Mouse (Mus musculus) midbrain, postnatal 0 days (tissue): ENCODE data around the gene Egfem1. TPM values are rescaled to one million over a fixed set of nuclear protein-coding genes. Genes with fewer than 3 reads are reported as not detected.

Experiments
- ATAC-seq: fragments of 200-750 bp; cut with Nextera tagmentation; 2 replicates; pipeline ENCODE4 v1.8.0; 2017; ENCODE audit warnings: moderate number of reproducible peaks, mild to moderate bottlenecking, moderate TSS enrichment, moderate library complexity; ENCODE audit not compliant: low FRiP score
- DNase-seq: peaks from one replicate; pipeline ENCODE4 v3.0.0-alpha.2; 2015; ENCODE audit warnings: low spot score
- H3K27ac ChIP-seq: fragments of 300-500 bp; sonication (generic); 2 replicates; pipeline ENCODE4 v1.5.1; 2014; ENCODE audit warnings: low read depth, mild to moderate bottlenecking, low read length, mixed read lengths
- H3K27me3 ChIP-seq: fragments of 300-500 bp; sonication (generic); 2 replicates; pipeline ENCODE4 v1.6.1; 2014; ENCODE audit warnings: low read length, control low read depth, mixed read lengths; ENCODE audit not compliant: insufficient read depth
- H3K36me3 ChIP-seq: fragments of 300-500 bp; sonication (generic); 2 replicates; pipeline ENCODE4 v1.6.1; 2014; ENCODE audit warnings: low read length, control low read depth, mixed read lengths; ENCODE audit not compliant: insufficient read depth
- H3K4me1 ChIP-seq: fragments of 300-500 bp; sonication (generic); 2 replicates; pipeline ENCODE4 v1.6.1; 2014; ENCODE audit warnings: mild to moderate bottlenecking, control low read depth, antibody characterized with exemption, low read length, mixed read lengths; ENCODE audit not compliant: insufficient read depth
- H3K4me2 ChIP-seq: fragments of 300-500 bp; sonication (generic); 2 replicates; pipeline ENCODE4 v1.6.1; 2014; ENCODE audit warnings: low read depth, mild to moderate bottlenecking, low read length, mixed read lengths; ENCODE audit not compliant: poor library complexity, severe bottlenecking
- H3K4me3 ChIP-seq: fragments of 300-500 bp; sonication (generic); 2 replicates; pipeline ENCODE4 v1.5.1; 2014; ENCODE audit warnings: low read depth, mild to moderate bottlenecking, low read length, moderate library complexity
- H3K9ac ChIP-seq: fragments of 300-500 bp; sonication (generic); replicated peaks from 2 replicates; pipeline ENCODE4 v1.6.1; 2014; ENCODE audit warnings: mild to moderate bottlenecking, low read length, moderate library complexity, mixed read lengths; ENCODE audit not compliant: poor library complexity, severe bottlenecking
- H3K9me3 ChIP-seq: fragments of 300-500 bp; sonication (generic); 2 replicates; pipeline ENCODE4 v1.6.1; 2016; ENCODE audit warnings: low read length, control low read depth
- CTCF ChIP-seq: IDR thresholded peaks from 2 replicates; pipeline ENCODE4 v1.5.1; 2016; ENCODE audit warnings: antibody characterized with exemption, mild to moderate bottlenecking
- WGBS: fragments of 180-500 bp; shearing (Covaris S2); extraction: QIAGEN DNeasy Blood & Tissue Kit; methylation state at CpG from one replicate; pipeline ENCODE4 v1.1.7; 2014; 5-methylcytosine and 5-hydroxymethylcytosine counted together
- polyA plus RNA-seq: library from polyadenylated mRNA; unstranded; fragments of >200 nt; fragmentation: Nextera tagmentation; extraction: Ambion mirVana; gene quantifications from 2 replicates; pipeline ENCODE4 v1.2.1, GENCODE M21; 2015
- total RNA-seq: library from RNA; depleted of rRNA; stranded (reverse); fragments of >200 nt; gene quantifications from 2 replicates; pipeline ENCODE4 v1.2.3, GENCODE M21; 2014

Egfem1 gene
- total and polyA plus RNA-seq, 2 experiments from 2014 or later = 5.2 to 12.5 TPM

DNA sequence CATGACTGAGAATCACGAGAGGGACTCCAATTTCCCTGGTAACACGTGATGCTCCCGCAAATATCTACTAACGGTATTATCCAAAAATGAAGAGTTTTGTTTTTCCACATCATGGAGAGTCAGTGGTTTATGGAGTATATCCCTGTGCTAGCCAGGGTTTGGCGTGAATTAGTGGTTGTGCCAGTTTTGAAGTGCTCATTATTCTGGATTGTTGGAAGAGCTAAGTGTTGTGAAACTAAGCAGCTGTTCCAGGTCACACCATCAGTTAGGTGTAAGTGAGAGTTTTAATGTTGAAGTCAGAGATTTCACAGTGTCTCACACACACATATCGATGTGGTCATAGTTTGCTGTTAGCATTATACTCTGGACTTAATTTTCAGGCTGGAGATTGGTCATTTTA is 120.7 kb downstream of the Egfem1 start:
- Histone ChIP-seq H3K36me3 (no peaks in the 10 kb centered on the region), H3K4me3 (no peak overlapping the region), H3K27ac (no peak overlapping the region), H3K9ac (no peak overlapping the region), H3K9me3 (no peaks in the 10 kb centered on the region), H3K4me2 (no peak overlapping the region), H3K4me1 (no peaks in the 10 kb centered on the region), H3K27me3 (no peaks in the 10 kb centered on the region)
- no peak for TF ChIP-seq CTCF
- WGBS = 93% methylated on average over 6 of the region's 6 CpGs
- no peak for DNase-seq
- no peak for ATAC-seq

DNA sequence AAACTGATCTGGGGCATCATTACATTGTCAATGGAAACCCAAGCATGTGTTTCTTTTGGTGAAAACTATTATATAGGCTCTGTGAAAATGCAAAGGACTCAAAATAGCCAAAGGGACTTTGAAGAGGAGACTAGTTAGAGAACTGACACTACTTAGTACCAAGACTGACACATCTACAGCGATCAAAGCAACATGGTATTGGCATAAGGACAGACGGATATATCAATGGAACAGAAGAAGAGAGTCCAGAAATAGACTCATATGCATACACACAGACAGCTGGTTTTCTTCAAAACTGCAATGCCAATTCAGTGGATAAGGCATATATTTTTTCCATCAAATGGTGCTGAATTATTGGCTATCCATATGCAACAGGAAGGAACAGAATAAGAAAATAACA is 140.6 kb downstream of the Egfem1 start:
- DNase-seq (no peak), ATAC-seq (no peak)
- TF ChIP-seq CTCF = no peak
- H3K27me3 ChIP-seq = no peaks in the 10 kb centered on the region
- no peak overlapping the region for H3K27ac ChIP-seq
- H3K4me1 ChIP-seq = no peaks in the 10 kb centered on the region
- no peak overlapping the region for H3K4me3 ChIP-seq
- 88% methylated on average over 2 of the region's 2 CpGs for WGBS
- H3K9ac ChIP-seq = no peak overlapping the region
- no peaks in the 10 kb centered on the region for H3K36me3 ChIP-seq
- H3K9me3 ChIP-seq = no peaks in the 10 kb centered on the region
- H3K4me2 ChIP-seq = no peak overlapping the region

DNA sequence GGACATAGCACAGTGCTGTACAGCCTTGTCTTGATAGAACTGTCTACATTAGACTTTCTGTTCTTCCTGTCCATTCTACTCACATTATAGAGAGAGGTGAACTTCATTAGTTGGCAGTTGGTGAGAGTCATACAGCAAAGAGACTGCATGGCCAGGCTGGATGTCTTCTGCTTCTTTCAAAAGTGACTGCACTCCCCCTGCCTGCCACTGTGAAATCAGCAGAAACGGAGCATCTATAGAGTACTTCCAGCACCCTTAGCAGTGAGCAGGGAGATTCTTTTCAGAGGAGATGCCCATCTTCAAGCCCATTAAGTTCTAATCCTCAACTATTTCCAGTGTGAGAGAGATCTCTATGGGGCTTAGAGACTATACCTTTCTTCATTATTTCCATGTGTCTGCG is 147.9 kb downstream of the Egfem1 start:
- H3K9ac ChIP-seq = no peak overlapping the region
- H3K27ac ChIP-seq = no peak overlapping the region
- no peaks in the 10 kb centered on the region for H3K27me3 ChIP-seq
- no peaks in the 10 kb centered on the region for H3K4me1 ChIP-seq
- DNase-seq (no peak), ATAC-seq (no peak)
- H3K9me3 ChIP-seq = no peaks in the 10 kb centered on the region
- no peaks in the 10 kb centered on the region for H3K36me3 ChIP-seq
- H3K4me2 ChIP-seq = no peak overlapping the region
- WGBS = 74% methylated on average over 2 of the region's 2 CpGs
- peak; percentile 18; the same call in 1 of the 2 replicates for TF ChIP-seq CTCF
- no peak overlapping the region for H3K4me3 ChIP-seq

DNA sequence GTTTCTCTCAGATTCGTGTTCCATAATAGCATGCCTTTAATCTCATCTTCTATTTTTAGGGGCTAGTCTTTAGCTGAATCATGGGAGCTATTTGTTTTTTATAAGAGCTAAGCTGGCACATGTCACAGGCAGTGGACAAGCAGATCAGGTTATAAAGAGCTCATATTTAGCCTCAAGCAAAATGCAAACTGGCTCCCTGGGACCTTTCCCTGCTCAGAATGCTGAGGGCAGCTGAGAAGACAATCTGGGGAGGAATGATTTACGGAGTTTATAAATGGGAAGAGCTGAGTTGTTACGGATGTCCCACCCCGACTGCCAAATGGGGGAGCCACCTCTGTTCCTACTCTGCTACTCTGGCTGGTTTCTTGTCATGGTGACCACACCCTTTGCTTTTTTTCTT is 153.7 kb downstream of the Egfem1 start:
- no peaks in the 10 kb centered on the region for H3K4me1 ChIP-seq
- H3K9ac ChIP-seq = no peak overlapping the region
- ATAC-seq = no peak
- no peaks in the 10 kb centered on the region for H3K9me3 ChIP-seq
- no peak for TF ChIP-seq CTCF
- no peaks in the 10 kb centered on the region for H3K27me3 ChIP-seq
- no peak overlapping the region for H3K27ac ChIP-seq
- WGBS = 53% methylated on average over 4 of the region's 4 CpGs
- no peak overlapping the region for H3K4me2 ChIP-seq
- no peak overlapping the region for H3K4me3 ChIP-seq
- no peaks in the 10 kb centered on the region for H3K36me3 ChIP-seq
- DNase-seq = no peak

DNA sequence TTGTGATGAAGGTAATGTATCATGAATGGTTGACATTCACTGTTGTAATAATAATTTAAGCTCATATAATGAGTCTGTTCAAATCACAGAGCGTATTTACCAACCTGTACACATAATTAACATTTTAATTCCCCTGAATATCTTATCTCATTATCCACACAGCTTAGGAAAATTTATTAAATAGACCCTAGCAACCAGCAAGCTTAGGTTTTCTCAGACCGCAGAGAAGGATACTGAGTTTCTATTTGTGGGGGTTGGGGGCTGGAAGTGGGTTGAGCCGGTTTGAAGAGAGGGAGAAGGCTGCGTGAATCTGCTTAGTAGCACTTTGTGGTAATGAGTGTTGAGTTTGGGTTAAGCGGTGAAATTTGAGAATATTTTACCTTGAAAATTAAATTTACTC is 154.7 kb downstream of the Egfem1 start:
- H3K4me1 ChIP-seq = no peaks in the 10 kb centered on the region
- DNase-seq (no peak), ATAC-seq (no peak)
- H3K27me3 ChIP-seq = no peaks in the 10 kb centered on the region
- no peaks in the 10 kb centered on the region for H3K9me3 ChIP-seq
- WGBS = 58% methylated on average over 5 of the region's 5 CpGs
- no peaks in the 10 kb centered on the region for H3K36me3 ChIP-seq
- no peak for TF ChIP-seq CTCF
- no peak overlapping the region for H3K4me2 ChIP-seq
- H3K9ac ChIP-seq = no peak overlapping the region
- H3K27ac ChIP-seq = no peak overlapping the region
- no peak overlapping the region for H3K4me3 ChIP-seq

DNA sequence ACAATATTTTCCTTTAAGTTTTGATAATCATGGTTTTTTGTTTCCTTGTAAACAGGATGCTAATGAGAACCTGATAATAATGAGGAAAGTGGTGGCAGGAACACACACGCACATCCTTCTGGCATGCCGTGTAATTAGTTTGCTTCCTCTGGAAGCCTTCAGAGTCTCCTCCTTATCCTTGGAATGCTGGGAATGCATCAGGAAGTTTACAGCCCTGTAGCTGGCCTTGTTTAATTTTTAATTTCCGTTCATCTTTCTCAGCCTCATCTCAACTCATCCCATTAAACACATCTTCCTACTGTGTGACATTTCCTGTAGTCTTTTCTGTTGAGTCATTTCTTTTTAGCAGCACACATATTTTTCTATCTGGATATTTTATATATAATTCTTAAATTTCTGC is 161.8 kb downstream of the Egfem1 start:
- Histone ChIP-seq H3K9me3 (no peaks in the 10 kb centered on the region), H3K36me3 (no peaks in the 10 kb centered on the region), H3K27me3 (no peaks in the 10 kb centered on the region), H3K27ac (no peak overlapping the region), H3K9ac (no peak overlapping the region), H3K4me1 (no peaks in the 10 kb centered on the region), H3K4me2 (no peak overlapping the region), H3K4me3 (no peak overlapping the region)
- 52% methylated on average over 3 of the region's 3 CpGs for WGBS
- no peak for TF ChIP-seq CTCF
- no peak for DNase-seq
- no peak for ATAC-seq
